Mouse (Mus musculus) heart, embryonic 11.5 days (tissue): Measurements from ENCODE around the gene S100pbp. TPM values are rescaled to one million over a fixed set of nuclear protein-coding genes. Genes with fewer than 3 reads are reported as not detected.
A peak's percentile ranks its signal among the peaks of the same experiment; 100 is the strongest.

Source experiments
- ATAC-seq: fragments of 200-750 bp; cut with Nextera tagmentation; replicated peaks from 2 replicates; pipeline ENCODE4 v1.8.0; 2017; ENCODE audit warnings: moderate library complexity; ENCODE audit not compliant: insufficient number of reproducible peaks, low FRiP score, low TSS enrichment
- H3K27ac ChIP-seq: fragments of 300-500 bp; sonication (generic); 2 replicates; pipeline ENCODE4 v1.5.1; 2014; ENCODE audit warnings: mild to moderate bottlenecking, low read depth, low read length
- H3K27me3 ChIP-seq: fragments of 300-500 bp; sonication (generic); 2 replicates; pipeline ENCODE4 v1.6.1; 2014; ENCODE audit warnings: mild to moderate bottlenecking, low read length, mixed read lengths; ENCODE audit not compliant: control insufficient read depth, insufficient read depth
- H3K36me3 ChIP-seq: fragments of 300-500 bp; sonication (generic); 2 replicates; pipeline ENCODE4 v1.6.1; 2014; ENCODE audit warnings: mild to moderate bottlenecking, low read length, moderate library complexity, mixed read lengths; ENCODE audit not compliant: control insufficient read depth, insufficient read depth
- H3K4me1 ChIP-seq: fragments of 300-500 bp; sonication (generic); 2 replicates; pipeline ENCODE4 v1.6.1; 2014; ENCODE audit warnings: low read length; ENCODE audit not compliant: control insufficient read depth, insufficient read depth
- H3K4me2 ChIP-seq: fragments of 300-500 bp; sonication (generic); 2 replicates; pipeline ENCODE4 v1.6.1; 2014; ENCODE audit warnings: mild to moderate bottlenecking, moderate library complexity
- H3K4me3 ChIP-seq: fragments of 300-500 bp; sonication (generic); 2 replicates; pipeline ENCODE4 v1.5.1; 2014; ENCODE audit warnings: low read depth, low read length
- H3K9ac ChIP-seq: fragments of 300-500 bp; sonication (generic); 2 replicates; pipeline ENCODE4 v1.6.1; 2014; ENCODE audit warnings: mild to moderate bottlenecking, low read depth, low read length, moderate library complexity
- H3K9me3 ChIP-seq: fragments of 300-500 bp; sonication (generic); replicated peaks from 2 replicates; pipeline ENCODE4 v1.6.1; 2016; ENCODE audit warnings: low read length; ENCODE audit not compliant: control insufficient read depth
- WGBS: fragments of 180-500 bp; shearing (Covaris S2); extraction: QIAGEN DNeasy Blood & Tissue Kit; methylation state at CpG from one replicate; pipeline ENCODE4 v1.1.7; 2014; ENCODE audit not compliant: insufficient replicate concordance; 5-methylcytosine and 5-hydroxymethylcytosine counted together
- polyA plus RNA-seq: library from polyadenylated mRNA; unstranded; fragments of >200 nt; fragmentation: Nextera tagmentation; extraction: Ambion mirVana; gene quantifications from 2 replicates; pipeline ENCODE4 v1.2.1, GENCODE M21; 2014

S100pbp gene
- polyA plus RNA-seq, 1 experiment from 2014 or later: 18.7 TPM

- ATAC-seq: no peak
- H3K36me3 ChIP-seq: peaks cover 17% of the 10 kb centered on the region
- H3K27ac ChIP-seq: no peak overlapping the region
- H3K4me2 ChIP-seq: no peak overlapping the region; the same call in 1 of the 2 replicates
- H3K9ac ChIP-seq: no peak overlapping the region
- no peaks in the 10 kb centered on the region for H3K9me3 ChIP-seq
- no peak overlapping the region for H3K4me3 ChIP-seq
- WGBS: 69% methylated on average over 13 of the region's 13 CpGs
- H3K27me3 ChIP-seq: no peaks in the 10 kb centered on the region
- peaks cover 14% of the 10 kb centered on the region for H3K4me1 ChIP-seq
Measured at GRCm38 (mm10) chr4:129147552-129148103, 41.9 kb downstream of the S100pbp start.

- Histone ChIP-seq H3K4me2 (no peak overlapping the region), H3K9ac (no peak overlapping the region), H3K36me3 (peaks cover 12% of the 10 kb centered on the region), H3K27ac (no peak overlapping the region), H3K9me3 (no peaks in the 10 kb centered on the region), H3K27me3 (no peaks in the 10 kb centered on the region), H3K4me1 (peaks cover 22% of the 10 kb centered on the region), H3K4me3 (no peak overlapping the region)
- ATAC-seq: no peak
- WGBS: 48% methylated on average over 2 of the region's 2 CpGs
Measured at GRCm38 (mm10) chr4:129146392-129146791, 43.1 kb downstream of the S100pbp start.

GRCm38 (mm10) chr4:129145943-129146342, 43.6 kb downstream of the S100pbp start:
- Histone ChIP-seq H3K4me2 (no peak overlapping the region), H3K4me1 (peaks cover 27% of the 10 kb centered on the region), H3K27ac (no peak overlapping the region), H3K9ac (no peak overlapping the region), H3K4me3 (no peak overlapping the region), H3K27me3 (no peaks in the 10 kb centered on the region), H3K9me3 (no peaks in the 10 kb centered on the region), H3K36me3 (peaks cover 10% of the 10 kb centered on the region)
- ATAC-seq: no peak
- 71% methylated on average over 4 of the region's 4 CpGs for WGBS

GRCm38 (mm10) chr4:129145411-129145810, 44.1 kb downstream of the S100pbp start:
- H3K9ac ChIP-seq: no peak overlapping the region
- no peak overlapping the region for H3K4me2 ChIP-seq
- no peaks in the 10 kb centered on the region for H3K9me3 ChIP-seq
- ATAC-seq: no peak
- no peak overlapping the region for H3K27ac ChIP-seq
- no peak overlapping the region for H3K4me3 ChIP-seq
- WGBS: 58% methylated on average over 4 of the region's 4 CpGs
- peaks cover 27% of the 10 kb centered on the region for H3K4me1 ChIP-seq
- H3K36me3 ChIP-seq: peaks cover 7% of the 10 kb centered on the region; the same call in 1 of the 2 replicates
- no peaks in the 10 kb centered on the region for H3K27me3 ChIP-seq

GRCm38 (mm10) chr4:129144401-129145367, 44.8 kb downstream of the S100pbp start:
- ATAC-seq: no peak
- H3K27ac ChIP-seq: no peak overlapping the region
- H3K36me3 ChIP-seq: peaks cover 3% of the 10 kb centered on the region; the same call in 1 of the 2 replicates
- H3K9ac ChIP-seq: peak overlapping the region; percentile 22; the same call in 1 of the 2 replicates
- 60% methylated on average over 16 of the region's 16 CpGs for WGBS
- no peaks in the 10 kb centered on the region for H3K27me3 ChIP-seq
- no peak overlapping the region for H3K4me2 ChIP-seq
- no peaks in the 10 kb centered on the region for H3K9me3 ChIP-seq
- peaks cover 27% of the 10 kb centered on the region for H3K4me1 ChIP-seq
- no peak overlapping the region for H3K4me3 ChIP-seq

GRCm38 (mm10) chr4:129143509-129143908, 46.0 kb downstream of the S100pbp start:
- Histone ChIP-seq H3K4me2 (no peak overlapping the region), H3K9ac (no peak overlapping the region), H3K27ac (no peak overlapping the region), H3K27me3 (peaks cover 9% of the 10 kb centered on the region), H3K9me3 (no peaks in the 10 kb centered on the region), H3K4me3 (no peak overlapping the region), H3K4me1 (peaks cover 27% of the 10 kb centered on the region), H3K36me3 (no peaks in the 10 kb centered on the region; the same call in 1 of the 2 replicates)
- 82% methylated on average over 5 of the region's 5 CpGs for WGBS
- no peak for ATAC-seq

- H3K4me3 ChIP-seq: no peak overlapping the region
- H3K27me3 ChIP-seq: peaks cover 19% of the 10 kb centered on the region
- no peak overlapping the region for H3K9ac ChIP-seq
- H3K27ac ChIP-seq: no peak overlapping the region
- no peaks in the 10 kb centered on the region for H3K9me3 ChIP-seq
- no peak overlapping the region for H3K4me2 ChIP-seq
- ATAC-seq: no peak
- H3K36me3 ChIP-seq: no peaks in the 10 kb centered on the region; the same call in 1 of the 2 replicates
- peaks cover 34% of the 10 kb centered on the region for H3K4me1 ChIP-seq
- WGBS: 85% methylated on average over 11 of the region's 11 CpGs
Measured at GRCm38 (mm10) chr4:129142439-129143045, 47.0 kb downstream of the S100pbp start.
